Mouse (Mus musculus): ENCODE data around the gene Cactin. TPM values are rescaled to one million over a fixed set of nuclear protein-coding genes. Genes with fewer than 3 reads are reported as not detected.

Gene Cactin
- total RNA-seq, 1 experiment from 2014 or later: 35.1 TPM

DNA sequence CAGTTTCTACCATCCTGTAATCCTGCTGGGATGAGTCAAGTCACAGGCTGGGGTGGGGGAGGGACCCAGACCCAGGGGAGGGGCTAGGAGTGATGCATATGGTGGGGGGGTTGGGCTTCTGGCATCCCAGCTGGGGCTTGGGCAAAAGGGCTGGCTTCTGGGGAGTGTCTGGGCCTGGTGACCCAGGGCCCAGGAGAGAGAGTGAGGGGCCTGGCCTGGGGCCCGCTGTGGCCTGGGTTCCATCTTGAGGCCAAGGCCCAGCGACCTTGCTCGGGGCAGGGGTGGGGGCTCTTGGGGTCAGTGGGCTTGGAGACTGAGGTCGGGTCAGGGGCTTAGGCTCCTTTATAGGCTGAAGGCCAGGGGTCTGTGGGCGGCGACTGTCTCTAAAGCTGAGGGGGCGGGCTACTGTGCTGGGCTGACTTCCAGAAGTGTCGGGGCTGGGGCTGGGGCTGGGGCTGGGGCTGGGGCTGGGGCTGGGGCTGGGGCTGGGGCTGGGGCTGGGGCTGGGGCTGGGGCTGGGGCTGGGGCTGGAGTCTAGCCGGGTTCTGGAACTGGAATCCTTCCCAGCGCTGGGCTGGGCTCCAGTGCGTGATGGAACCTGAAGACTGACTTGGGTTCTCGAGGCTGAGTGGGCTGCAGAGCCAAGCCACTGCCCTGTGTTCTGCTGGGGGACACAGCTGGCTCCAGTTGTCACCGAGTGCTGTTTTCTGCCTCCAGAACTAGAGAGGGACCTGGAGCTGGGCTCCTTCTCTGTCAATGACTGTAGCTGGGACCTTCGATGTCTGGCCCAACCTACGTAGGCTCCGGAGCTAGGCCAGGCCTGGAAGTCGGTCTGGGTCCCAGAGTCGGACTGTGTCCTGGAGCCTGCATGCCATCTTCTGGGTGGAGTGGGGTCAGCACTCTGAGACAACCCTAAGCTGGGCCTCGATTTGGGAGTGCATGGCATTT, 14.8 kb downstream of the Cactin start:
- ATAC-seq (replicated peaks; ENCODE audit: low read depth, poor library complexity, severe bottlenecking): no peak

- ATAC-seq (replicated peaks; ENCODE audit: low read depth, poor library complexity, severe bottlenecking): no peak
These were observed 15.7 kb downstream of the Cactin start for GRCm38 (mm10) chr10:81336558-81336957.

GRCm38 (mm10) chr10:81340551-81341332, 19.8 kb downstream of the Cactin start:
- no peak for ATAC-seq (replicated peaks; ENCODE audit: low read depth, poor library complexity, severe bottlenecking)

- peak; percentile 53 for ATAC-seq (replicated peaks; ENCODE audit: low read depth, poor library complexity, severe bottlenecking)
These were observed 20.5 kb downstream of the Cactin start for GRCm38 (mm10) chr10:81341333-81341949.

- no peak for ATAC-seq (replicated peaks; ENCODE audit: low read depth, poor library complexity, severe bottlenecking)
These were observed 22.0 kb downstream of the Cactin start, which contains the start of gene Gipc3 for GRCm38 (mm10) chr10:81342686-81343505. Gene Gipc3, minus strand, starts transcription at chr10:81343266.

DNA sequence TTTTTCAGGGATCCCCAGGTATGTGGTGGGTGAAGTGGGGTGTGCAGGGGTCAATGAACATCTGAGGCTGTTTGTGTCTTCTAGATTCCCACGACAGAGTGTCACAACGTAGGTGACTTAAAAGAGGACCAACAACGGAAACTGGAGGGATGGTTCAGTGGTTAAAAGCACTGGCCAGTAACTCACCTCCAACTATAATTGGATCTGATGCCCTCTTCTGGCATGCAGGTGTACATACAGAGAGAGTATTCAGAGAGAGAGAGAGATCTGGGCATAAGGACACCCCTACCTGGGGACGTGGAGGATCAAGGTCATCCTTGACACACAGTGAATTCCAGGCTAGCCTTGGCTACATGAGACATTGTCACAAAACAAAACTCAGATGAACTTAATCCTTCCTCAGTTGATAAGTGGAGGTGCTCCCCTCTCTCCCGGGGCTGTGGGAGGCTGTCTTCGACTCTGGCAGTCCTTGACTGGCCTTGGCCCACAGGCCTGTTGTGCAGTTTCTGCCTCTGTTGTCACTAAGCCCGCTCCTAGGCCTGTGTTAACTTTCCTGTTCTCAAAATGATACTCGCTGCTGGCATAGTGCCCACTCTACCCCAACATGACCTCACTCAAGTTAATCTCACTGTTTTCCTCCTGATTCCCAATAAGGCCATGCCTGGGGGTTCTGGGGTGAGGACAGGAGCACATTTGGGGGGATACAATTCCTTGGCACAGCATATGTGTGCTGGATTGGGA, 23.7 kb downstream of the Cactin start:
- ATAC-seq (replicated peaks; ENCODE audit: low read depth, poor library complexity, severe bottlenecking): no peak

DNA sequence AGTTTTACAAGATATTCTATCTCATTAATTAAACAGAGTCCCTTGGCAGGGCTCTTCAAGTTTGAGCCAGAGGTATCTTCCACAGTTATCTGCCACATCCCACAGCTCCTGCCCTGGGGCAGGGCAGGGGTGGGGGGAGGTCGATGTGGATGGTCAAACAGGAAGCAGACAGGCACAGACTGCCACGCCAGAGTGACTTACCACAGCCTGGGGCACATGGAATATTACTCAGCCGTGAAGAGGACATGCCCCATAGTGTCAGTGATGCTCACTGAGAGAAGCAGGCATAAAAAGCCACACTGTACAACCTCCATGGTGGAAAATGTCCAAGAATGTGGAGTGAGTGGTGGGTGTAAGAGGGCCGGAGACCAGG, 24.2 kb downstream of the Cactin start:
- ATAC-seq (replicated peaks; ENCODE audit: low read depth, poor library complexity, severe bottlenecking): no peak

GRCm38 (mm10) chr10:81346453-81347067, 25.7 kb downstream of the Cactin start:
- ATAC-seq (replicated peaks; ENCODE audit: low read depth, poor library complexity, severe bottlenecking): peak; percentile 62

GRCm38 (mm10) chr10:81349146-81349545, 28.2 kb downstream of the Cactin start:
- ATAC-seq (replicated peaks; ENCODE audit: low read depth, poor library complexity, severe bottlenecking): peak; percentile 26

GRCm38 (mm10) chr10:81349961-81350350, 29.1 kb downstream of the Cactin start:
- no peak for ATAC-seq (replicated peaks; ENCODE audit: low read depth, poor library complexity, severe bottlenecking)

DNA sequence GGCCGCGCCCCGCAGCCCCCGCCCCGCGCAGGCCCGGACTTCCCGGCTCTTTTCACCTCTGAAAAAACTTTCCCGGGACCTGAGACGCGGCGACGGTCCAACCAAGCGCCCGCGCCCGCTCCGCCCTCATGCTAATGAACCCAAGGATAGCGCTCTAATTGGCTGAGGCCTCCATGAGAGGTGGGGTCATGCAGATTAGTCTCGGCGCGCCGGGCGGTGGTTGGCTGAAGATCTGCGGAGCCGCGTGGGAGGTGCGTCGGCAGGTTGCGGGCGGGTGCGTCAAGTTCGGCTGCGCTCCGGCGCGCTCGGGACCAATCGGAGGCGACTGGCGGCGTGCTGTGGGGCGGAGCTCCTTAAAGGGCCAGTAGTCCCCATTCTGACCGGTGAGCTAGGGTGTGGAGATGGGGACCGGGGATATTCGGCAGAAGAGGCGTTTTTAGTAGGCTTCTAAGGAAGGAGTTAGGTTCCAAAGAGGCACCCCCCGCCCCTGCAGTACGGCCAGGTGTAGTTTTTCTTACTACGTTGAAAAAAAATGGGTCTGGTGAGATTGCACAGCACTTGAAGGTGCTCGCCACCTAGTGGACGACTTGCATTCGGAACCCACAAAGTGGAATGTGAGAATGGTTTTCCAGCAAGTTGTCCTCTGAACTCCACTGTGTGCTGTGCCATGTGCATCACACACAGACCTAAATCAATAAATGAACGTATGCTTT, 29.6 kb downstream of the Cactin start, which contains the start of gene Hmg20b:
Gene Hmg20b, minus strand, starts transcription at position 130 of the 713 bp plus-strand sequence.
- ATAC-seq (replicated peaks; ENCODE audit: low read depth, poor library complexity, severe bottlenecking): peak; percentile 86

DNA sequence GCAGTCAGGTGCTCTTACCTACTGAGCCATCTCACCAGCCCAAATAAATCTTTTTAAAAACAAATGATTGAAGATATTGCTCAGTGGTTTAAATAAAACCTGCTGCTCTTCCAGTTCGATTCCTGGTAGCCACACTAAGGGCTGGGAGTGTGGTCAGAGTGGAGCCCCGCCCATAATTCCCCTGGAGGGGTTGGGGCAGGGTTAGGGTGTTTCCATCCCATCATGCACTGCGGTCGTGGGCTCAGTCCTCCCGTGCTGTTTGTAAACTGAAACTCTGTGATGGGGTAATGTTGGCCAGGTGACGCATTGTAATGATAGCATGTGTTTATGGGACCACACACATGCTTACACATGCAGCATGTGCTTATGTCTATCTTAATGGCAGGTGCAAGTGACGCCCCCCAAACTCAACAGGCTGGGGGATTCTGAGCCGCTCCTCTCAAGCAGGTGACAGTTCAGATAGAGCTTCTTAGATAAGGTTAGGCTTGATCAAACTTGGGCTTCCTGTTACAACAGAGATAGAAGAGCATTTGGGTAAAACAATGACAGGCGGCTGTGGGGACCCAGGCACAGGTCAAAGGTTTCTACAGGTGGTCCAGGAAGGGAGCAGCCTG, 30.9 kb downstream of the Cactin start:
- 0 out of 2 replicates have a peak, but pooled peaks have one; percentile 8 for ATAC-seq (replicated peaks; ENCODE audit: low read depth, poor library complexity, severe bottlenecking)

DNA sequence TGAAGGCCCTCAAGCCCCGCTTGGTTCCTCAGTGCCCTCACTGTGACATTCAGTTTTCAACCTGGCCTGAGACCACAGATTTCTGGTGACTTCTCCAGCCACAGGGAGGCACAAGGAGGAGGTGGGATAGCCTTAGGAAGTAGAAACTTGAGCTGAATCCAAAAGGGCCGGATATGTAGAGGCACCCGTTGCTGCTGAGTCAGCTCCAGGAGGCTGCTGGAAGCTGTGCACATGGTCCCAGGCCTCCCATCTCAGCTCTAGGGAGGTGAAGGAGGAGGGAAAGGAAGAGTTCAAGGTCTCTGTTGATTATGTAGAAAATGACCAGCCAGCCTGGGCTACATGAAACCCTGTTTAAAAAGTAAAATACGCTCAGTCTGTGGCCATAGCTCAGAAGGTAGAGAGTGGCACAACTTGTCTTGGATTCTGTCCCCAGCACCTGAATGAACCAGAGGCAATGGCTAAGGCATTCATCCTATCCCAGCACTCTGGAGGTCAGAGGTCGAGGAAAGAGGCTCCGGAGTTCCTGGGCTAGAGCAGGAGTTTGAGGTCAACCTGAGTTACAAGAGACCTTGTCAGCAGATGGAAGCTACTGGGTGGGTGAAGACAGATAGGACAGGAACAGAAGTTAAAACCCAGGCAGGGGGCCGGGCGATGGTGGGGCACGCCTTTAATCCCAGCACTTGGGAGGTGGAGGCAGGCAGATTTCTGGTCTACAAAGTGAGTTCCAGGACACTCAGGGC, 34.0 kb downstream of the Cactin start:
- ATAC-seq (replicated peaks; ENCODE audit: low read depth, poor library complexity, severe bottlenecking): no peak

DNA sequence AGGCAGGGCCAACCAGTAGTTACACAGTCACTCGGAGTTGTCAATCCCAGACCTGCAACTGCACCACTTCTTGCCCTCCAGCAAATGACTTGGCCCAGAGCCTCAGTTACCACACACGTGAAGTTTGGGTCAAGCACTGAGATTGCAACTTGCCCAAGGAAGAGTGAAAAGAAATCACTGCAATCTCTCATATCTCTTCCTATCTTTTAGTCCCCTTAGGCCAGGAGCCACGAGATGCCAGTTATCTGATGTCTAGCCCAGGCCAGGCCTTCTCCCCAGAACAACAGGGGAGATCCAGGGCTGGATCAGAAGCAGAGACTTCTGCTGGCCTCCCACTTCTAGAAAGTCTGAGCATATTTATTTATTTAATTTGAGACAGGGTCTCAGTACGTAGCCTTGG, 34.6 kb downstream of the Cactin start:
- ATAC-seq (replicated peaks; ENCODE audit: low read depth, poor library complexity, severe bottlenecking): no peak

DNA sequence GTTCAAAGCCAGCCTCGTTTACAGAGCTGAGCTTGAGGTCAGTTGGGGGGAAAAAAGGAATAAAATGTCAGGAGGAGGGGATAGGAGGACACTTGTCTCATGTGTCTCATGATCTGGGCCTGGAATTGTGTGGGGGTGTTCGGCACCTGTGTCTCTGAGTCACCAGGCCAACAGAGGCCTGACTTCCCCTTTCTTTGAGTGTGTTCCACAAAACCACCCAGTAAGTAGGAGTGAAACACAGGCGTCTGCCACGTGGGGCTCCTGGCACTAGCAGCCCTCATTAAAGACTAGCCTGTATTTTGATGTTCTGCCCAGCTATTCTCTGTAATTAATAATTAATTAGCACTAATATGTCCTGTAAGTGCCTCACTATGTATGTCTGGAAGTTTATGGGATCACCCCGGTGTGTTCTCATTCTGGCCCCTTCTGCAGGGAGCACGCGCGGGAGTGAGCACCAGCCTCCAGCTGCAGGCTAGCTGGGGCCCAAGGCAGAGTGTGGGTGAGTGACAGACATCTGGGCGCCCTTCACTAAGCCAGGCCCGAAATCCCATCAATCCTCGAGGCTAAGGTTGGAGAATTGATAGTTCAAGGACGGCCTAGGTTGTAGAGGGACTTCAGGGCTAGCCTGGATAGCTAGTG, 35.6 kb downstream of the Cactin start:
- ATAC-seq (replicated peaks; ENCODE audit: low read depth, poor library complexity, severe bottlenecking): peak; percentile 62
